Mouse (Mus musculus) erythroblast, adult 5-6 weeks (primary cell): Measurements from ENCODE around the gene Trim43a. TPM values are rescaled to one million over a fixed set of nuclear protein-coding genes. Genes with fewer than 3 reads are reported as not detected.
"Not testable (repeated sequence)": the region's sequence is repeated elsewhere in the genome, so short reads cannot be mapped to it uniquely, and the experiment has no call there.

Experiments
- ATAC-seq: replicated peaks from 2 replicates; pipeline ENCODE4 v1.8.0; 2016; ENCODE audit warnings: moderate number of reproducible peaks, mild to moderate bottlenecking, moderate TSS enrichment, inconsistent platforms; ENCODE audit not compliant: poor library complexity, low FRiP score, severe bottlenecking
- total RNA-seq, 2 experiments: library from RNA; stranded (forward) in 1 of 2; stranded (reverse) in 1 of 2; fragments of 150-400 nt in 1 of 2; fragments of 200-764, 138-1000 nt in 1 of 2; gene quantifications; 2 replicates each; pipeline versions ENCODE4 v1.2.3 to v1.2.4; 2015 to 2017; ENCODE audit warnings: low replicate concordance in 2 of 2

Trim43a gene
- total RNA-seq (2015; ENCODE audit: low replicate concordance) (not detected in 2 replicates), total RNA-seq (2017; ENCODE audit: low replicate concordance) (not detected in 2 replicates)

DNA sequence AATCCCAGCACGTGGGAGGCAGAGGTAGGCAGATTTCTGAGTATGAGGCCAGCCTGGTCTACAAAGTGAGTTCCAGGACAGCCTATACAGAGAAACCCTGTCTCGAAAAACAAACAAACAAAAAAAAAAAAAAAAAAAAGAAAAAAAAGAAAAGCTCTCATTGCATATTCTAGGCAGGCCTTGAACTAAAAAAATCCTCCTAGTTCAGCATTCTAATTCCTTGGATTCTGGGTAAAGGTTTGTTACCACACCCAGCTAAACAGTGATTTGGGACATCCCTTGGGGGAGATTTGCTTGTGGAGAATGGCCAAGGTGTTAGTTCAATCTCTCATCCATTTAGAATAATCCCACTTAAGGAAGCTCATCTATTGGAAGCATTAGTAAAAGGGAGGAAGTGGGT lies at the start of gene Trim43a:
TSS of gene Trim43a (plus strand) at position 301 of the 400 bp plus-strand sequence.
- not testable (repeated sequence) for ATAC-seq

DNA sequence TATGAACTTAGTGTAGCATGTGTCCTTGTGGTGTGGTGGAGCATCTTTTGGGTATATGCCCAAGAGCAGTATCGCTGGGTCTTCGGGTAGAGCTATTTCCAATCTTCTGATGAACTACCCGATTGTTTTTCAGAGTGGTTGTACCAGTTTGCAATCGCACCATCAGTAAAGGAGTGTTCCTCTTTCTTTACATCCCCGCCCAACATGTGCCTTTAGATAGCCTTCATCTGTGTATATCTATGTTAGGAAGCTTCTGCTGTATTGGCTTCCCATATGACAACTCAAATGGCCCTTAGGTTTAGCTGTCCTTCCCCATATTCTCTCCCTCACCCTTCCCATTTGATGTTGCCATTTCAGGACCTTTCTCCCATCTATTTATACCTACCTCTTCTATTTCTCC lies 46.6 kb upstream of the Trim43a start:
- no peak for ATAC-seq

DNA sequence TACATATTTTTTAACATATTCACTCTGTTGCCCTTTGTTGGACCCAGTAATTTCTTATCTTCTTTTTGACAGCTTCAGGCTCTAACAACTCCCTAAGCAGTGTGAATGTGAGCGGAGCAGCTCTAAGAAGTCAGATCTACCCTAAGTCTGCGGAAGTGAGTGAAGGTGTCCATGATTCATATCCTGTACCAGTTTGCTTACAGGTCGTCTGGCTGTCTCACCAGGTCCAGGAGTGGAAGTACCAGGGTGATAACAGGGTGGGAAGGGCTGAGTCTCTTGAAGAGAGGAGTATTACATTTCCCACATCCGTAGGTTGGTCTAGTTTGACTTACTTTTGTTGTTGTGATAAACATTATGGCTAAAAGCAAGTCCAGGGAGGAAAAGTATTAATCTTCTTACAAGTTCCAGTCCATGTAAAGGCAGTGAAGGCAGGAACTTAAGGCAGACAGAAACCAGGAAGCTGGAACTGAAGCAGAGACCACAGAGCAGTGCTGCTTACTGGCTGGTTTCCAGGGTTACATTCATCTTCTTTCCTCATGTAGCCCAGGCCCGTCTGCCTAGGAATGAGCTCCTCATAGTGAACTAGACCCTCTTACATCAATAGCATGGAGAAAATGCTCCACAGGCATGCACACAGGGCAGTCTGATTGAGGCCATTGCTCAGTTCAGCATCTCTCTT lies 41.0 kb upstream of the Trim43a start:
- no peak for ATAC-seq

DNA sequence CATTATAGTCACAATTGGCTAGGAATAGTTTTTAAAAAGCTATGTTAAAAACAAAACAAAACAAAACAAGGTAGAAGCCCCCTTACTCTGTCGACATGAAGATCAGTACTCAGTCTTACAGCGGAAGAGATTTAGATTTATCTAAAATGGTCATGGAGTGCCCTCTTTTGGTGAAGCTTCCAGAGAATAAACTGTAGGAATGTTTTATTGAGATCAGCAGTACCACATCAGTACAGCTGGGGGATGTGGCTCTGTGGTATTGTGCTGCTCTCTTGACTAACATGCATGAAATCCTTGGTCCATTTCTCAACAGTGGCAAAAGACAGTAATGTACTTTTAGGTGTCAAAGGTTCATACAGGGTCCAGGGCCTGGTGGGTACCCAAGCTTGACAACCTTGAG lies 37.9 kb upstream of the Trim43a start:
- ATAC-seq = no peak

DNA sequence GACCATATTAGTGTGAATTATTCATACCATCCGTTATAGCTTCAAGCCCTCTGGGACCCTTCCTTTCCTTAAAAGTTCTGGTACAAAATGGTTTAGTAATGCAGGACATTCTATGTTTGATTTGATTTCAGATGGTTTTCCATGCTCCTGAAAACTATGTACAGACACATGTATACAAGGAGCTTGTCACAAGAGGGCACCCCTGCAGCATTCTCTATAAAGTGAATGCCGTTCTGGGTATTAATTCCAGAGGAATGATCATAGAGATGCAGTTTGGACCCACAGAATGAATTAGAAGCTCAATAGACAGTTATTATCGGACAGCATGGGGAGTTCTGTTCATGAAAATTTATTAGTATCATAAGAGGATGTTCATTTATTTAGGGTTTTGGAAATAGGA lies 35.2 kb upstream of the Trim43a start:
- ATAC-seq = no peak

DNA sequence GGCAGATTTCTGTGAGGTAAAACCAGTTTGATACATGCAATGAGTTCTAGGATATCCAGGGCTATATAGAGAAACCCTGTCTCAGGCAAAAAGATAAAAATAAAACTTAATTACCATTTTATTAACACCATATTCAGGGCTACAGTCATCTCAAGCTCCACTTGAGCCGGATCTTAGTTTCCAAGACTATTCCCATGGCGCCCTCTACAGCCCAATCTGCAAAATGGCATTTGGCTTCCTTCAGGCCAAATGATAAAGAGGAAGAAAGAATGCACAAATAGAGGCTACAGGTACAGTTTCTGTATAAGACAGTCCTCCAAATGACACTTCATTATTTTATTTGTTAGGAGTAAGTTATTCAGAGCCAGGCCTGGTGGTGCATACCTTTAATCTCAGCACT lies 34.5 kb upstream of the Trim43a start:
- ATAC-seq = peak; percentile 56

DNA sequence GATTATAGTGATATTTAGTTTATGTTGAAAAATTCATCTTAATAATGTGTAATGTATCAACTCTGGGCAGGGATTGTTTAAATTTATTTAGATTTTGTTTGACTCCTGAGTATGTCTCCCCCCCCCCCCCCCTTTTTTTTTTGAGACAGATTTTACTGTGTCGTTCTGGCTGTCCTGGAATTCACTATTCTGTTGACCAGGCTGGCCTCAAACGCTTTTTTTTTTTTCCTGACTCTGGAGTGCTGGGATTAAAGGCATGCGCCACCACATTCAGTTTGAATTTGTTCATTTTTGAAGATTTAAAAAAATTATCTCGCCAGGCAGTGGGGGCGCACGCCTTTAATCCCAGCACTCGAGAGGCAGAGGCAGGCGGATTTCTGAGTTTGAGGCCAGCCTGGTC lies 34.0 kb upstream of the Trim43a start:
- ATAC-seq = no peak

DNA sequence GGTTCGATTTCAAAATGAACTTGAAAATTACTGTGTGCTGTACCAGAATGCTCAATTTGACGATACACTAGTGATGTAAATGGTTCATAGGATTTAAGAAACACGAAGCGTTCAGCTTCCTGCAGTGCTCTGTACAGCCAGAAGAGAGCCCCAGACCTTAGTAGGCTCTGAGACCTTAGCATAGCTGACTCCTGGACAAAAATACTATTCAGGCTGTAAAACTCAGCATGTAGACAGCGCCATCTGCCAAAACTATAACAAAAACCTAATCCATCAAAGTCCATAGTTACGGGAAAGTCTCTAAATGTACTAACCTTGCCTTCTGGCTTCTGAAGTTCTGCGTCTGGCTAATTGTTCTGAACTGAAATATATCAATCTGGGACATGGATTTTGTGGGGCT lies 33.4 kb upstream of the Trim43a start:
- ATAC-seq = peak; percentile 60

DNA sequence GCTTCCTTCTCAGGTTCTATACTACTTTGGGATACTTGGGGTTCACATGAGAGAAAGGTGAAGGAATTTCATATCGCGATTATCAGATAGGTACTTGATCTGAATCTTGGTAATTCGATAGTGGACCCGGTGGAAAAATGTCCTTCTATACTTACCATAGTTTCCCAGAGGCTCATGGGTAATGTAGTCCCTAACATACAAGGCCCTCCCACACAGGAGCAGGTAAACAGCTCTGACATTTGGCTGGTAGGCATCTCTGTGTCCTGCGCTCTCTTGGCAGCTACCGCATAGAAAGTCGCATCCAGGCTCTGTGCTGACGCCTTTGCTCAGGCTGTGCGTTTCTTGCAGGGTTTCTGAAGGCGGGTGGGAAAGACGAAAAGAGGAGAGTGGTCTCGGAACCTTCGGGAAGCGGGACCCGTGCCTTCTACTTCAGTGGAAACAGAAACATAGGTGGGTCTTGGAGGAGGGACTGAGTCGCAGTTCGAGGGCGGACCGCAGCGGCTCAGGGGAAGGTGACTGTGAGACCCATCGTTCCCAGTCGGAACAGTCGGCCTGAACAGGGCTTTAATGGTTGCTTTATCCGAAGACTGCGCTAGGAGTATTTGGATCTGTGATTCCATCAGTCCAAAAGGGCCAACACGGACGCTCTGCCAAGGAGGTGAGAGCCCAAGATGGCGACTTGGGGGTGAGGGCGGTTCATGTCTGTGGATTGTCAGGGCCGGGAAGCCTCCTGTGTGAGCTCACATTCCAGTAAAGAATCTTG lies 32.7 kb upstream of the Trim43a start, which contains the start of gene Zfp949:
TSS of gene Zfp949 (plus strand) at position 170 of the 763 bp plus-strand sequence.
- ATAC-seq = peak; percentile 90

DNA sequence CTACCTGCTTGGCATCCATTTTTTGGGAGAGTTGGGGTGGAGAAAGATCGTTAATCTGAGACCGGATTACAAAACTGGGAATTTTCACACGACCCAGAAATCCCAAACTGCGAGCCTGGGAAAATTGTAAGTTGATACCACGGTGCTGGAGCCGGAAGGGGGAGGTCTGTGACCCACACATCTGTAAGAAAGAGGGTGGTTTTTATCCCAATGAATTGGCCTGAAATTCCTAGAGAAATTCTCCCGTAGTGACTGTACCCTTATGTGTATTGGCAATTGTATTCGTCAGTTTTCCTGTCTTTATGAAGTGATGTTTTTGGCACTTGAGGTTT lies 32.1 kb upstream of the Trim43a start:
- no peak for ATAC-seq

DNA sequence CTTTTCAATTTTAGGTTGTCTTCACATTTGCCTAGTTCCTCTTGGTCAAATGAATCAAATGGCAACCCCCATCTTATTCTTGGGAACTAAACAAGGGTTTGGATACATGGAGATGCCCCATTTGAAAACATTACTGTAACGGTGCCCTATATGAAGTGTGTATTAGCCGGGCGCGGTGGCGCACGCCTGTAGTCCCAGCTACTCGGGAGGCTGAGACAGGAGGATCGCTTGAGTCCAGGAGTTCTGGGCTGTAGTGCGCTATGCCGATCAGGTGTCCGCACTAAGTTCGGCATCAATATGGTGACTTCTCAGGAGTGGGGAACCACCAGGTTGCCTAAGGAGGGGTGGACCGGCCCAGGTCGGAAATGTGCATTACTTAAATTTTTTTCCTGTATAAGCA lies 27.6 kb upstream of the Trim43a start:
- no peak for ATAC-seq

DNA sequence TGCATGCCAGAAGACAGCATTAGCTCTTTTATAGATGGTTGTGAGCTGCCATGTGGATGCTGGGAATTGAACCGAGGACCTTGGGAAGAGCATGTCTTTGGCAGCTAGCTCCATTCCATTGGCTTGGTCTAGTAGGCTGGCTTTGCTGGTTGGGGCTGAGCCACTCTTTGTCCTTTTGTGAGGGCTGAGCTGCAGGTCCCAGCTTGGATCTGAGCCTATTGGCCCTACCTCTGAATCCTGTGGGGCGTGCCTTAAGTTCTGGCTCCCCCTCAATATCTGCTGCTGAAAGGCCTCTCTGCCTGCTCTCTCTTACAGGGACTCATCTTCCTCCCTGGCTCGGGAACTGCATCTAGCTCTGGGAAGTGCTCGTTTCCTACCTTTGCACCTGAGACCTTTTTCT lies 22.5 kb upstream of the Trim43a start:
- no peak for ATAC-seq

DNA sequence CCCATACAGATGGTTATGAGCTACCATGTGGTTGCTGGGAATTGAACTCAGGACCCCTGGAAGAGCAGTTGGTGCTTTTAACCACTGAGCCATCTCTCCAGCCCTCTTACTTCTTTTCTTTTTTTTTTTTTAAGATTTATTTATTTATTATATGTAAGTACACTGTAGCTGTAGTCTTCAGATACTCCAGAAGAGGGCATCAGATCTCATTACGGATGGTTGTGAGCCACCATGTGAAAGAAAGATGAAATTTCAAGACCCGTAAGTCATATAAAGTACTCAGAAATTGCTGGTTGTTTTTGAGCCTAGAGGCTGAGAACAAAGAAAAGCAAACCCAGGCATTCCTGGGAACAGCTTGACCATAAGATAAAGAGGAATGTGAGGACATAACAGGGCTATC lies 19.2 kb upstream of the Trim43a start:
- ATAC-seq = not testable (repeated sequence)

DNA sequence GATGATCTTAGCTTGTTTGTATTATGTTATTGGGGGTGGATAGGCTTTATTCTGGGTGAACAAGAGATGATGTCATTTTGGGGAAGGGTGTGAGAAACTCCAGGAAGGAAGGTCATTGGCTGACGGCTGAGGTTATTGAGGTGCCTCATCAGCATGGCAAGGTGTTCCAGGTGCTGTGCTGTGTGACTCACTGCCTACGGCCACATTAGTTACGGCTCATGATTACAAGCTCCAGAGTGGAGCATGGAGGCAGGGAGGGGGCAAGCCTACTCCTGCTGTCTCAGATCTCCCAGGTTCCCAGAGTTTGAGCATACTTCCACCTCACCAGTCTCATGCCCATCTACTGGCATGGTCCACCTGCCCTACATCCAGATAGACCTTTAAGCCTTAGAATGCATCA lies 10.2 kb upstream of the Trim43a start:
- ATAC-seq = peak; percentile 30; the same call in 1 of the 2 replicates

DNA sequence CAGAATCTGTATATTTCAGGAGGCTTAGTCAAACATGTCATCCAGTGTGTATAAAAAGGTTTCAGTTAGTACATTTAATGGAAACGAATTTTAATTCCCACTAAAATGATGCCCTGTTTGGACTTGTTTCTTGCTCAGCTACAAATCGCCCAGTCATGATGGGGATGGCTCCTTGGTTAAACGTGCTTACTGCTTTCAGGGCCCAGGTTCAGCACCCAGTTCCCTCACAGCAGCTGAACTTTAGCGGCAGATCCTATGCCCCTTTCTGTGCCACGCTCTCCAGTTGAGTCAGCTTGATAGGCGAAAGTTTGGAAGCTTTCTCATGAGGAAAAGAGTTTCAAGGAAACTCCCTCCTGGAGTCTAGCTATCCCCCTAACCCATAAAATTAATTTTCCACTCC lies 13.0 kb downstream of the Trim43a start:
- not testable (repeated sequence) for ATAC-seq

DNA sequence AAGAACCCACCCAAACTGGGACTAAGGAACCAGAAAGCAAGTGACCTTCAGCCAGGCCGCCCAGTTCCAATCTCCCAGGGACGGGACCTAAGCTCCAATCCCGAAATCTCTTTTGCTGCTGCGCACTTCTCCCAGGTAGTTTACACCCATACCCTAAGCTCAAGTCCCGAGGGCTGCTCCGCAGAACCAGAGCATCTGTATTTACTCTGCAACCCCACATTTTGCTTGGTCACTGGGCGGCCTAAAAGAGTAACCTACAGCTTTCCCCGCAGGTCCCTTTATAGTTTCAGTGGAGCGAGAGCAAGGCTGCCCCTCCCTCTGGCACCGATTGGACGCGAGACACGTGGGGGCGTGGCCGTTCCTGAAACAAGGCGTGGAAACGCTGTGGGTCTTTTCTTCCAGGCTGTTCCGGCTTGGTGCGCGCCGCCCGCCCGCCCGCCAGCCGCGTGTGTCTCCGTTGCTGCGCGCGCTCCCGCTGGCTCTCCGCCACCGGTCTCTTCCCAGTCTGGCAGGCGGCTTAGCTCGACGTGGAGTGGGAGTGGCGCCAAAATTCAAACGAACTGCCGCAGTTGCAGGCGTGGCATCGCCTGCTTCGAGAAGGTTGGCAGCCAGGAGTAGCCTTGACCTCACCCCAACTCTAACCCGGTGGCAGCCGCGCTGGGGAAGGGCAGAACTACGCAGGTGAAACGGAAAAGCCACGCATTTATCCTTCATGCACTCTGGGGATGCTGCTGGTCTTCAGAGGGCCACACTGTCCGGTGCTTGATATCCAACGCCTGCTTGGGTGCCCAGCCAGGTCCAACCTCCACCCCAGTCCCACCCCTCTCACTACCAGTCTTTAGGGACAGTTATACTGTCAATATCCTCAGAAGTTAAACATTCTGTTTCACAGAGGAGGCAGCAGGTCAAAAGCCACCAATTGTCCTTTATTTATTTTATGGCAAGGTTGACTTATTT lies 18.8 kb downstream of the Trim43a start:
- ATAC-seq = peak; percentile 97

DNA sequence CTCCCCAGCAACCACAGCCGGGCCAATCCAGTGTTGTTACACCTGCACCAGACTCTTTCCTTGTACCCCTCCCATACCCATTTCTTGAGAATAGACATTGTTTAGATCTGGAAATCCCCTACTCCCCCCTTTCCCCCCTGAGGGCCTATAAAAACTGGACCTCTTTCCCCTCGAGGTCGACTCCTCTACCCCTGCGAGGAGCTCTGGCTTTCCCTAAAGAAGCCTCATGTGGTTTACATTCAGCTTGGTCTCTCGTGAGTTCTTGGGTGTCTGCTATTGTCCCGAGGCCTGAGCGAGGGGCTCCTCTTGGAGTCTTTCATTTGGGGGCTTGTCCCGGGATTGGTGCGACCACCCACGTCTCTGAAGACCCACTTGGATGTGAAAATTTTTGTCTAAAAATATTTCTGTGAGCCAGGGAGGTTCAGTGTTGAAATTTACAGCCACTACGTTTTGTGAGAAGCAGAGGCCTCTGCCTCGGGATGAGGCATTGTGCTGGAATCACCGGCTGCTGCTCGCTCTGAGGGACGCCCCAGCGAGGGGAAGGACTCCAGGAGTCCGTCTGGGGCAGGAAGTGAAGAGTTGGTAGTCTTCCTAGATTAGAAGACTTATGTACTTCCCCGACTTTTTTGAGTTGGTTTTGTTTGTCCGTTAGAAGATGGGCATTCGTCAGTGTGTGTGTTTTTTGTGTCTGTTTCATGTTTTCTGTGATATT lies 45.3 kb downstream of the Trim43a start:
- ATAC-seq = not testable (repeated sequence)

DNA sequence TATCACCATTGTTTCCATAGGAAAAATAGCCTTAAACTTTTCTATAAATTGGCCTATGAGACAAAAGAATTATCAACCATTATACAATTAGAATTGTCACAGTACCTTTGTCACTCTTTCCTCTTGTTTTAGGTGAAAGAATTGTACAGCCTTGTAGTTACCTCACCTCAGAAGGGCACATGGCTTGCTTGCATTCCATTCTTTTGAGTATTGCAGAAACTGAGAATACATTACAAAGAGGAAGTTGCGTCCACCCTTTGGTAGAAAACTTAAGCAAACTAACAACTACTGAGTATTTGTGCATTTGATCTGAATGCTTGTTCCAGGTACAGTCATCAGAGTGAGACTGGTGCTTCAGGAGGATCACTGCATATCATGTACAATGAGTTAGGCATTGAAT lies 57.4 kb downstream of the Trim43a start:
- ATAC-seq = not testable (repeated sequence)
